Mouse (Mus musculus): Measurements from ENCODE around the gene Gimap4.

DNA sequence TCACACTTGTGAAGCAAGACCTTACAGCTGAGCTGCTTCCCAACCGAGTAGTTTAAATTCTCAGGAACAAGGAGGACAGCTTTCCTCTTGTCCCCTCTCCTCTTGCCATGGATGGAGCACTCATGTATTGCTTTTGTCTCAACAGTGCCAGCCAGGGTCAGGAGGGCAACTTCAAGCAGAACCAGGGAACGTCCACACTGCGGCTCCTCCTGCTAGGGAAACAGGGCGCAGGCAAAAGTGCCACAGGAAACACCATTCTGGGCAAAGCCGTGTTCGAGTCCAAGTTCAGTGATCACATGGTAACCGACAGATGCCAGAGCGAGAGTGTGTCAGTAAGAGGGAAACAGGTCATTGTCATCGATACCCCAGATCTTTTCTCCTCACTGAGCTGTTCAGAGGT lies 34.3 kb upstream of the Gimap4 start:
- TF ChIP-seq CTCF (IDR thresholded peaks at IDR 0.05; ENCODE audit: borderline replicate concordance, control insufficient read depth, extremely low read depth, insufficient read depth, low read length, poor library complexity) (no peak), POLR2A (IDR thresholded peaks at IDR 0.05; ENCODE audit: control insufficient read depth, extremely low read depth, insufficient read depth, low read length, poor library complexity) (no peak)

All from thymus, adult 2 months (tissue).